Mouse (Mus musculus) intestine, embryonic 16.5 days (tissue): Measurements from ENCODE around the gene Ric3. TPM values are rescaled to one million over a fixed set of nuclear protein-coding genes. Genes with fewer than 3 reads are reported as not detected.

Experiments used
- ATAC-seq: fragments of 200-750 bp; cut with Nextera tagmentation; 2 replicates; pipeline ENCODE4 v1.8.0; 2017; ENCODE audit warnings: moderate TSS enrichment, moderate library complexity
- H3K27ac ChIP-seq: fragments of 300-500 bp; sonication (generic); 2 replicates; pipeline ENCODE4 v1.5.1; 2014; ENCODE audit warnings: mild to moderate bottlenecking, low read length
- H3K27me3 ChIP-seq: fragments of 300-500 bp; sonication (generic); replicated peaks from 2 replicates; pipeline ENCODE4 v1.6.1; 2014; ENCODE audit warnings: low read length, control low read depth, mixed read lengths; ENCODE audit not compliant: control insufficient read depth, insufficient read depth
- H3K36me3 ChIP-seq: fragments of 300-500 bp; sonication (generic); 2 replicates; pipeline ENCODE4 v1.6.1; 2014; ENCODE audit warnings: low read length, control low read depth; ENCODE audit not compliant: control insufficient read depth, insufficient read depth
- H3K4me1 ChIP-seq: fragments of 300-500 bp; sonication (generic); 2 replicates; pipeline ENCODE4 v1.6.1; 2014; ENCODE audit warnings: low read length, control low read depth, mixed read lengths; ENCODE audit not compliant: control insufficient read depth, insufficient read depth
- H3K4me2 ChIP-seq: fragments of 300-500 bp; sonication (generic); 2 replicates; pipeline ENCODE4 v1.6.1; 2014; ENCODE audit warnings: low read depth, low read length, control low read depth
- H3K4me3 ChIP-seq: fragments of 300-500 bp; sonication (generic); 2 replicates; pipeline ENCODE4 v1.5.1; 2014; ENCODE audit warnings: mild to moderate bottlenecking, low read length
- H3K9ac ChIP-seq: fragments of 300-500 bp; sonication (generic); 2 replicates; pipeline ENCODE4 v1.6.1; 2014; ENCODE audit warnings: low read depth, low read length
- H3K9me3 ChIP-seq: fragments of 300-500 bp; sonication (generic); 2 replicates; pipeline ENCODE4 v1.6.1; 2016; ENCODE audit warnings: low read length, control low read depth; ENCODE audit not compliant: control insufficient read depth
- WGBS: fragments of 180-500 bp; shearing (Covaris S2); extraction: QIAGEN DNeasy Blood & Tissue Kit; methylation state at CpG from one replicate; pipeline ENCODE4 v1.1.7; 2014; 5-methylcytosine and 5-hydroxymethylcytosine counted together
- polyA plus RNA-seq: library from polyadenylated mRNA; unstranded; fragments of >200 nt; fragmentation: Nextera tagmentation; extraction: Ambion mirVana; gene quantifications from 2 replicates; pipeline ENCODE4 v1.2.1, GENCODE M21; 2015

The Ric3 gene
- polyA plus RNA-seq, 1 experiment from 2014 or later = 1.7 TPM

DNA sequence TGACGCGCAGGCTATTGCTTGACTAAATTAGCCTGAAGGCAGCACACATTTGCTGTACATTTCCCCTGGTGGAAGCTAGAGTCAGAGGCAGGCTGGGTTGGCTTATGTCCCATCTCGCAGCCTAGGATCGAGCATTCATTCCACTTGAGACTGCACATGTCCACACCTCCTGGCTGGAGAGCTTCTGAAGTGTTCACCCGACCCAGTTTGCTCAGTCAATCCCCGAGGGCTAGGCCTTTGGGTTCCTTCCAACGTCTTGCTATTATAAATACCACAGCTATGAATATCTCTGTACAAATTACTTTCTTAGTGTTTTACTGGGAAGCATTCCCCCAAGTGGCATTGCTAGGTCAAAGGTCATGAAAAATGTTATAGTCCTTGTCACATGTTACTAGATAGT lies 89.9 kb downstream of the Ric3 start:
- Histone ChIP-seq H3K4me3 (no peak overlapping the region), H3K4me1 (no peaks in the 10 kb centered on the region), H3K27me3 (no peaks in the 10 kb centered on the region), H3K27ac (no peak overlapping the region), H3K36me3 (no peaks in the 10 kb centered on the region), H3K9ac (no peak overlapping the region), H3K4me2 (no peak overlapping the region), H3K9me3 (no peaks in the 10 kb centered on the region)
- 70% methylated on average over 7 of the region's 7 CpGs for WGBS
- ATAC-seq = no peak

DNA sequence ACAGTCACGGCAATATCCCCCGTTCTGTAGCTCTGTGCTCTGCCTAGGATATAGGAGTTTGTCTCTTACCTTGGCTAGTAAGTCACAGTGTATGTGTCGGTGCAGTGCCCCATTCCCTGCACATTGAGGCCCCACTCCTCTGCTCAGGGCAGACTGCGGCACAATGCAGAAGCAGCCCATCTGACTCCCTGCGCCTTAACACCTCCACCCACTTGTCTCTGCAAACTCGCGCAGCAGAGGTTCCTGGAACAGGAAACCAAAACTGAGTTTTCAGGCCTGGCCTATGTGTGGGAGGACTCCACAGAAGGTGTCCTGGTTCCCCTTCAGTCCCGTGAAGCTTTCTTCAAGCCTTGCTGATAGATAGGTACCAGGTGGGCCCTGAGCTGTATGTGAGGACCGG lies 91.9 kb downstream of the Ric3 start:
- Histone ChIP-seq H3K4me1 (no peaks in the 10 kb centered on the region), H3K4me3 (no peak overlapping the region), H3K9ac (no peak overlapping the region), H3K36me3 (no peaks in the 10 kb centered on the region), H3K9me3 (no peaks in the 10 kb centered on the region), H3K27ac (no peak overlapping the region), H3K4me2 (no peak overlapping the region), H3K27me3 (no peaks in the 10 kb centered on the region)
- 82% methylated on average over 9 of the region's 9 CpGs for WGBS
- no peak for ATAC-seq

DNA sequence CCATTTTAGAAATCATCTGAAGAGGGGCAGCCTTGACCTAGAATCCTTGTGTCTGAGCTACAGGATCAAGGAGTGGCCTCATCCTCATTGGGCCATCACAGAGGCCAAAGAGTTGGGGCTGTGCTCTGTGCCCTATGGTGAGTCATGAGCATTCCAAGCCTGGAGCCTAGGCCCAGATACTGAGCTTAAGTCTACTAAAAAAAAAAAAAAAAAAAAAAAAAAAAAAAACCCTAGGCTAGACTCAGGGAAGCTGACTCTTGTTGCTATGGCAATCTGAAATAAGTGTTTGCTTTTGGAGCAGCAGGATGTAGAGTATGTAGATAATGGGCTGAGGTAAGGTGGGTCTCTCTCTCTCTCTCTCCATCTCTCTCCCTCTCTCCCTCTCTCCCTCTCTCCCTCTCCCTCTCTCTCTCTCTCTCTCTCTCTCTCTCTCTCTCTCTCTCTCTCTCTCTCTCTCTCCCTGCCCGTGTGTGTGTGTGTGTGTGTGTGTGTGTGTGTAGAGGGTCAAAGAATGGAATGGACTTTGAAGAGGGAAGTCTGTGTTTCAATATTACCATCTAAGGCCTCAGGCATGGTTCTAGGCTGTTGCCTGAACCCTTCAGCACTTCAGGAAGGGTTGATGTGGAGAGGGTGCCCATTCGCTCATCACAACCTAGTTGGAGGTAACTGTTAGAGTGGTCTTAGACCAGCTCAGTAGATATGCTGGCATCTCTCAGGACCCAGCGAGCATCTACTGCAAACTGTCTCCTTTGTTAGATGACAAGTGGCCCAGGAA lies 97.0 kb downstream of the Ric3 start:
- H3K9me3 ChIP-seq = no peaks in the 10 kb centered on the region
- no peak for ATAC-seq
- no peak overlapping the region for H3K4me2 ChIP-seq
- no peak overlapping the region for H3K27ac ChIP-seq
- no peaks in the 10 kb centered on the region for H3K27me3 ChIP-seq
- WGBS = 87% methylated on average over 2 of the region's 3 CpGs
- no peaks in the 10 kb centered on the region for H3K36me3 ChIP-seq
- H3K9ac ChIP-seq = no peak overlapping the region
- no peak overlapping the region for H3K4me3 ChIP-seq
- H3K4me1 ChIP-seq = no peaks in the 10 kb centered on the region

Other genes with a start within 250 kb of the Ric3 start
- gene Olfr516, start 232.8 kb downstream of the Ric3 start, polyA plus RNA-seq = not detected in 2 replicates
- not detected in 2 replicates for gene Olfr517, start 211.0 kb downstream of the Ric3 start, polyA plus RNA-seq
- not detected in 2 replicates for gene Olfr518, start 198.3 kb downstream of the Ric3 start, polyA plus RNA-seq
- not detected in 2 replicates for gene Olfr519, start 188.9 kb downstream of the Ric3 start, polyA plus RNA-seq
- gene Nlrp10, start 153.2 kb downstream of the Ric3 start, polyA plus RNA-seq = 0.06 TPM in 1 of 2 replicates, not detected in the other
- gene Eif3f, start 148.9 kb downstream of the Ric3 start, polyA plus RNA-seq = 68.2 TPM in 2 replicates
- gene Tub, start 133.0 kb downstream of the Ric3 start, polyA plus RNA-seq = 1.8 and 1.9 TPM in 2 replicates
- 1.7 and 2.6 TPM in 2 replicates for gene Lmo1, start 91.9 kb upstream of the Ric3 start, polyA plus RNA-seq